Mouse (Mus musculus) forebrain, embryonic 11.5 days (tissue): Measurements from ENCODE around the gene Lrch4. TPM values are rescaled to one million over a fixed set of nuclear protein-coding genes. Genes with fewer than 3 reads are reported as not detected.
"Not testable (repeated sequence)": the region's sequence is repeated elsewhere in the genome, so short reads cannot be mapped to it uniquely, and the experiment has no call there.

Source experiments
- ATAC-seq: fragments of 200-750 bp; cut with Nextera tagmentation; replicated peaks from 2 replicates; pipeline ENCODE4 v1.8.0; 2017; ENCODE audit warnings: moderate TSS enrichment; ENCODE audit not compliant: low FRiP score
- DNase-seq: peaks from one replicate; pipeline ENCODE4 v3.0.0-alpha.2; 2017; ENCODE audit warnings: low spot score
- H3K27ac ChIP-seq: fragments of 300-500 bp; sonication (generic); 2 replicates; pipeline ENCODE4 v1.5.1; 2014; ENCODE audit warnings: low read depth, low read length
- H3K27me3 ChIP-seq: fragments of 300-500 bp; sonication (generic); 2 replicates; pipeline ENCODE4 v1.6.1; 2014; ENCODE audit warnings: mild to moderate bottlenecking, low read length, mixed read lengths; ENCODE audit not compliant: control insufficient read depth, insufficient read depth
- H3K36me3 ChIP-seq: fragments of 300-500 bp; sonication (generic); 2 replicates; pipeline ENCODE4 v1.6.1; 2014; ENCODE audit warnings: mild to moderate bottlenecking, low read length, moderate library complexity, mixed read lengths; ENCODE audit not compliant: control insufficient read depth, insufficient read depth
- H3K4me1 ChIP-seq: fragments of 300-500 bp; sonication (generic); replicated peaks from 2 replicates; pipeline ENCODE4 v1.6.1; 2014; ENCODE audit warnings: low read length, mixed read lengths; ENCODE audit not compliant: control insufficient read depth, insufficient read depth
- H3K4me2 ChIP-seq: fragments of 300-500 bp; sonication (generic); 2 replicates; pipeline ENCODE4 v1.6.1; 2014; ENCODE audit warnings: low read depth, mild to moderate bottlenecking, low read length, moderate library complexity, mixed read lengths; ENCODE audit not compliant: severe bottlenecking
- H3K4me3 ChIP-seq: fragments of 300-500 bp; sonication (generic); 2 replicates; pipeline ENCODE4 v1.5.1; 2014; ENCODE audit warnings: low read depth, low read length
- H3K9ac ChIP-seq: fragments of 300-500 bp; sonication (generic); 2 replicates; pipeline ENCODE4 v1.6.1; 2014; ENCODE audit warnings: low read length
- H3K9me3 ChIP-seq: fragments of 300-500 bp; sonication (generic); 2 replicates; pipeline ENCODE4 v1.6.1; 2016; ENCODE audit warnings: low read length, mixed read lengths; ENCODE audit not compliant: control insufficient read depth
- WGBS: fragments of 180-500 bp; shearing (Covaris S2); extraction: QIAGEN DNeasy Blood & Tissue Kit; methylation state at CpG from one replicate; pipeline ENCODE4 v1.1.7; 2014; 5-methylcytosine and 5-hydroxymethylcytosine counted together
- polyA plus RNA-seq: library from polyadenylated mRNA; unstranded; fragments of >200 nt; fragmentation: Nextera tagmentation; extraction: Ambion mirVana; gene quantifications from 2 replicates; pipeline ENCODE4 v1.2.1, GENCODE M21; 2014

The Lrch4 gene
- polyA plus RNA-seq, 1 experiment from 2014 or later: 38.0 TPM

DNA sequence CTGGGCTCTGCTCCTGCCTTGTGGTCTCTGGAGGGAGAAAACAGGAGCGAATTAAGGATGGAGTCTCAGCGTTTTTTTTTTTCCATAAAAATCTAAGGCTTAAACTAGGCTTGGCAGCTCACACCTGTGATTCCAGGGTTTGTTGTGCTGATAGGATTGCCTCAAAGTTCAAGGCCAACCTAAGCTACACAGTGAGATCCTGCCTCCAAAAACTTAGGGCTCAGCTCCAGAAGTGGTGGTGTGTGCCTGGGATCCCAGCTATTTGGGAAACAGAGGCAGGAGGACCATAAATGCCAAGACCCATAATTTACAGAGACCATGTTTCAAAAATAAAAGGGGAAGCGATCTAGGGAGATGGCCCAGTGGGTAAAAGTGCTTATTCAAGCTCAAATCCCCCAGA lies 19.6 kb upstream of the Lrch4 start:
- Histone ChIP-seq H3K36me3 (no peaks in the 10 kb centered on the region), H3K4me2 (no peak overlapping the region), H3K4me3 (no peak overlapping the region), H3K27ac (no peak overlapping the region), H3K9ac (no peak overlapping the region), H3K27me3 (peaks cover 2% of the 10 kb centered on the region; the same call in 1 of the 2 replicates), H3K9me3 (no peaks in the 10 kb centered on the region), H3K4me1 (peaks cover 8% of the 10 kb centered on the region)
- no peak for DNase-seq
- ATAC-seq: no peak
- WGBS: 59% methylated on average over 3 of the region's 3 CpGs

DNA sequence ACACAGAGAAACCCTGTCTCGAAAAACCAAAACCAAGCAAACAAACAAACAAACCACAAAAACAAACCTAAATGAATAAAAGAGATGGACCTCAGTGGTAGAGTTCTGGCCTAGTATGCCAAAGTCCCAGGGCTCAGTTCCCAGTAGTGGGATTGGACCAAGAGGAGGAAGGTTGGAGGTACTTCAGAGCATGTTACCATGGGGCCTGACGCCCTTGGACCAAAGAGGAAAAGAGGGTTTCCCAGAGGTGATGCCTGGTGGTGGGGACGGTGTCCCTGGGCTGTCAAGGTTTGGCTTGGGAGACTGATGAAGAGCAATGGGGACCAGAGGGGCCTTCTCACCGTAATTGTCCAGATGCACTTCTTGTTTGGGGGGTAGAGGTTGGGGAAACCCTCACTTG lies 18.9 kb upstream of the Lrch4 start:
- no peak for ATAC-seq
- Histone ChIP-seq H3K4me2 (peak overlapping the region; percentile 27; the same call in 1 of the 2 replicates), H3K4me3 (no peak overlapping the region), H3K9ac (no peak overlapping the region), H3K9me3 (no peaks in the 10 kb centered on the region), H3K27ac (no peak overlapping the region), H3K27me3 (peaks cover 2% of the 10 kb centered on the region; the same call in 1 of the 2 replicates), H3K36me3 (no peaks in the 10 kb centered on the region), H3K4me1 (peaks cover 8% of the 10 kb centered on the region)
- DNase-seq: no peak
- 72% methylated on average over 4 of the region's 4 CpGs for WGBS

DNA sequence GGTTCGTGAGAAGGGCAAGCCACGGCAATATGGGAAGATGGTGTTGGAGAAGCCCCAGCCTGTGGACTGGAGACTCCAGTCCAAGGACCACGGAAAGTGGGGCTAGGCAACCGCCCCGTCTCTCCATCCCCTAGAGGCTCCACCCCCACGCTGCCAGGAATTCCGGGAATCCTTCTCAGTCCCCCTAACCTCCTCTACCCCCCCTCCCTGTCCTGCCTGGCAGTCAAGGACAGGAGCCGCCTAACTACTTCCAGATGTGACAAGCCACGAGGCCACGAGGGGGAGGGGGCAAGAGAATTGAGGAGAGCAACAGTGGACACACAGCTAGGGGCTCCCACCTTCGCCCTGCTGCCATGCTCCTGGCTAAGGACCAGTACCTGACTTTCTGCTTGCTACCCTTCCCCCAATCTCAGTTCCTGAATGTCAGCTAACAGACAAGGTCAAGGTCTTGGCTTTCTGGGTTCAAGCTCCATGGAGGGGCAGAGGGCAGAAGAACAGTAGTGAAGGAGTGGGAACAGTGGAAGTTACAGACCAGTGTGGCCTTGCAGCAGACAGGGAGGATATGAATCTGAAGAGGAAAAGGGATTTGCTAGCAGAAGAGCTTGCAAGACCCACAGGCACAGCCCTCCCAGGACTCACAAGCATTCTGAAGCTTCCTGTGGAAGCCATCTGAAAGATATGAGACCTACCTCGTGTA lies 18.2 kb upstream of the Lrch4 start:
- Histone ChIP-seq H3K9me3 (no peaks in the 10 kb centered on the region), H3K36me3 (no peaks in the 10 kb centered on the region), H3K4me1 (peaks cover 8% of the 10 kb centered on the region), H3K4me2 (peak overlapping the region; percentile 27; the same call in 1 of the 2 replicates), H3K27ac (peak overlapping the region; percentile 37), H3K9ac (no peak overlapping the region; the same call in 1 of the 2 replicates), H3K4me3 (no peak overlapping the region), H3K27me3 (peaks cover 2% of the 10 kb centered on the region; the same call in 1 of the 2 replicates)
- 16% methylated on average over 11 of the region's 12 CpGs for WGBS
- ATAC-seq (no peak), DNase-seq (peak; percentile 80)

DNA sequence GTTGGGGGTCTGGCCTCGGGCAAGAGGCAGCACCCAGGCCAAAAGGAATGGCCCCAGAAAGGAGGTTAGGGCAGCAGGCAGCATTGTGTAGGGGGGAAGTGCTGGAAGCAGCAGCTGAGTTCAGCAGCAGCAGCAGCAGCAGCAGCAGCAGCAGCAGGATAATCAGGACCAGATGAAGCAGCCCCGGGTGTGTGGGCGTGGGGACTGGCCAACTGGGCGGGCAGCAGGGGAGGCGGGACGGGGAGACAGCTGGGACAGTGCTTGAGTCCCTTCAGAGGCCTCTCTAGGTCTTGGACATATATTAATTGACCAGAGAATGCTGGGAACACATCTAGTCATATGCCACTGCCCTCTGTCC lies 17.7 kb upstream of the Lrch4 start:
- H3K27ac ChIP-seq: peak overlapping the region; percentile 37
- ATAC-seq (no peak), DNase-seq (peak; percentile 71)
- H3K27me3 ChIP-seq: peaks cover 2% of the 10 kb centered on the region; the same call in 1 of the 2 replicates
- H3K9ac ChIP-seq: no peak overlapping the region
- 31% methylated on average over 6 of the region's 6 CpGs for WGBS
- H3K36me3 ChIP-seq: no peaks in the 10 kb centered on the region
- no peaks in the 10 kb centered on the region for H3K9me3 ChIP-seq
- H3K4me2 ChIP-seq: no peak overlapping the region
- H3K4me1 ChIP-seq: peaks cover 8% of the 10 kb centered on the region
- no peak overlapping the region for H3K4me3 ChIP-seq

DNA sequence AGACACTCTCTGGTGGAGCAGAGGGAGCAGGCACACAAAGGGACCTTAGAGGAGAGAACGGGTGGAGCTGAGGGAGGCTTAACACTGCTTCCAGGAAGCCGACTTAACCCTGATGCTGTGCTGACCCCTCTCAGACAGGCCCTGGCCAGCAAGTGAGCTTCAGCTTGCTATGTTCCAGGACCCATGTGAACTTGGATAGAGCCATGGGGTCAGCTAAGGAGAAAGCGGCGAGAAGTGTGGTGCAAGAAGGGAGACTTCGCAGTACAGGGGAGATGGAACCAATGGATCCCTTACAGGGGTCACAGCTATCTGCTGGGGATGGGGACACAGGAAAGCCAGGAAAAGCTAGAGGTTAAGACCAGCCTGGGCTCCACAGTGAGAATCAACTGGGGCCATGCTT lies 15.8 kb upstream of the Lrch4 start:
- H3K9me3 ChIP-seq: no peaks in the 10 kb centered on the region
- H3K27me3 ChIP-seq: peaks cover 2% of the 10 kb centered on the region; the same call in 1 of the 2 replicates
- no peak overlapping the region for H3K9ac ChIP-seq
- H3K4me3 ChIP-seq: no peak overlapping the region
- H3K4me1 ChIP-seq: peaks cover 7% of the 10 kb centered on the region
- ATAC-seq: no peak
- no peak overlapping the region for H3K4me2 ChIP-seq
- WGBS: 72% methylated on average over 5 of the region's 5 CpGs
- H3K27ac ChIP-seq: no peak overlapping the region
- DNase-seq: no peak
- no peaks in the 10 kb centered on the region for H3K36me3 ChIP-seq

DNA sequence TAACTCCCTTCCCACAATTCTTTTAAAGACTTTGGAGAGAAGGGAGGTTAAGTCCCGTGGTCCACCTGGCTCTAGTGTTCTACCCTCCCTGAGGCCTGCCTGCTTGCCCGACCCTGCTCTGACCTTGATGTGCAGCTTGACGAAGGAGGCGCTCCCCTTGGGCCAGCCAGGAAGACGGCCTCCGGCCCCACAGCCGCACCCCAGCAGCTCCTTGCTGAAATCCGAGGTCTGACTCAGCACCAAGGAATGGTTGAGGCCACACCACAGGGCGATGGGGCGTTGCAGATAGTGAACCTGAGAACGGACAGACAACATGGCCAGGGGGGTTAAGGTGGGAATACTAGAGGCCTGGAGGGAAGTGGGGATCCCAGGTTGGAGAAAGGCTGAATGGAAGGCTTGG lies 15.4 kb upstream of the Lrch4 start, which contains the start of gene Pcolce:
Gene Pcolce, minus strand, starts transcription at position 235 of the 400 bp plus-strand sequence.
- peaks cover 2% of the 10 kb centered on the region; the same call in 1 of the 2 replicates for H3K4me1 ChIP-seq
- peaks cover 2% of the 10 kb centered on the region; the same call in 1 of the 2 replicates for H3K27me3 ChIP-seq
- ATAC-seq (no peak), DNase-seq (no peak)
- no peaks in the 10 kb centered on the region for H3K36me3 ChIP-seq
- H3K4me2 ChIP-seq: no peak within 1 kb of the TSS
- H3K9me3 ChIP-seq: no peaks in the 10 kb centered on the region
- no peak within 1 kb of the TSS for H3K4me3 ChIP-seq
- WGBS: 68% methylated on average over 11 of the region's 11 CpGs
- no peak within 1 kb of the TSS for H3K27ac ChIP-seq
- no peak within 1 kb of the TSS for H3K9ac ChIP-seq

DNA sequence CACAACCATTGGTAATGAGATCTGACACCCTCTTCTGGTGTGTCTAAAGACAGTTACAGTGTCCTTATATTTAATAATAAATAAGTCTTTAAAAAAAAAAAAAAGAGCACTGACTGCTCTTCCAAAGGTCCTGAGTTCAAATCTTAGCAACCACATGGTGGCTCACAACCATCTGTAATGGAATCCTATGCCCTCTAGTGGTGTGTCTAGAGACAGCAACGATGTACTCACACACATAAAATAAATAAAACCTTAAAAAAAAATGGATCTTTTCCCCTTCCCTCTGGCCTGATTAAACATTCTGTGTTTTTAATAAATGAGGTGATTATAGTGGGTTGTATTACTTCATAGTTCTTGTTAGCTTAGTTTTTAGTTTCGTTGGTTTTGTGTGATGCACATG lies 14.0 kb upstream of the Lrch4 start:
- H3K27me3 ChIP-seq, ATAC-seq, H3K27ac ChIP-seq, H3K9me3 ChIP-seq, H3K4me2 ChIP-seq, H3K9ac ChIP-seq, H3K4me1 ChIP-seq, H3K4me3 ChIP-seq, DNase-seq, H3K36me3 ChIP-seq: not testable (repeated sequence)
- WGBS: 92% methylated on average over 2 of the region's 2 CpGs

DNA sequence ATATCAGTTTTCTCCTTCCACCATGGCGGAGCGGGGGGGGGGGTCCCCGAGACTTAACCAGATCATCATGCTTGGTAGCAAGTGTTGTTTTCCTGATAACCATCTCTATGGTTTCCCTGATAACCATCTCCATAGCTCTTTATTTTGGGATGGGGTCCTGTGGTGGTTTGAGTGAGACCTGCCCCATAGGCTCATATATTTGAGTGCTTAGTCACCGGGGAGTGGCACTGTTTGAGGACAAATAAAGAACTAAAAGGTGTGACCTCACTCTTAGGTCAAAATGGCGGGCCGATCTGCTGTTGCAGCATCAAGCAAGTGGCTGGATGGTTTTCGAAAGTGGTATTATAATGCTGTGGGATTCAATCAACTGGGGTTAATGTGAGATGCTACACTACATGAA lies 13.6 kb upstream of the Lrch4 start:
- WGBS: 85% methylated on average over 7 of the region's 7 CpGs
- H3K27me3 ChIP-seq: no peaks in the 10 kb centered on the region
- no peak overlapping the region for H3K4me3 ChIP-seq
- H3K9me3 ChIP-seq: no peaks in the 10 kb centered on the region
- DNase-seq (no peak), ATAC-seq (no peak)
- H3K36me3 ChIP-seq: no peaks in the 10 kb centered on the region
- no peak overlapping the region for H3K27ac ChIP-seq
- no peak overlapping the region for H3K9ac ChIP-seq
- H3K4me1 ChIP-seq: peaks cover 2% of the 10 kb centered on the region; the same call in 1 of the 2 replicates
- no peak overlapping the region for H3K4me2 ChIP-seq
